Mouse (Mus musculus) adrenal gland, postnatal 25 days (tissue): ENCODE measurements around the gene Bet1l. TPM values are rescaled to one million over a fixed set of nuclear protein-coding genes. Genes with fewer than 3 reads are reported as not detected.

Experiments used
- DNase-seq: peaks from one replicate; pipeline ENCODE4 v3.0.0; 2021; ENCODE audit warnings: mixed read lengths
- total RNA-seq: library from RNA; stranded (reverse); gene quantifications from 2 replicates; pipeline ENCODE4 v1.2.3, GENCODE M21; 2021

Bet1l gene
- total RNA-seq, 1 experiment from 2014 or later: 44.1 TPM

DNA sequence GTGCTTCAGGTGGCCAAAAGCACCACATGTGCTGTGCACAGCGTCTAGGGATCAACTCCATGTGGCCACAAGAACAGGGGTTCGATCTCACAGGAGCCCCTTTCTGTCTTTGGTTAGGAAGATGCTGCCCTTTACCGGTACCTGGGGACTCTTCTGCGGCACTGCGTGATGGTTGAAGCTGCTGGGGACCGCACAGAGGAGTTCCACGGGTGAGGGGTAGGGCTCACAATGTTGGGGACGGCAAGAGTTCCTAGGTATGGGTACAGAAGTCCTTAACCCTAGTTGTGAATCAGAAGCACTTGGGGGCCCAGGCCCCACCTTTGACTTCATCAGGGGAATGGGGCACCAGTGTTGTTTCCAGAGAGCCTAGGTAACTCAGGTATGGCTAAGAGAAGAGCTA is 1.4 kb upstream of the Bet1l start:
- no peak for DNase-seq

DNA sequence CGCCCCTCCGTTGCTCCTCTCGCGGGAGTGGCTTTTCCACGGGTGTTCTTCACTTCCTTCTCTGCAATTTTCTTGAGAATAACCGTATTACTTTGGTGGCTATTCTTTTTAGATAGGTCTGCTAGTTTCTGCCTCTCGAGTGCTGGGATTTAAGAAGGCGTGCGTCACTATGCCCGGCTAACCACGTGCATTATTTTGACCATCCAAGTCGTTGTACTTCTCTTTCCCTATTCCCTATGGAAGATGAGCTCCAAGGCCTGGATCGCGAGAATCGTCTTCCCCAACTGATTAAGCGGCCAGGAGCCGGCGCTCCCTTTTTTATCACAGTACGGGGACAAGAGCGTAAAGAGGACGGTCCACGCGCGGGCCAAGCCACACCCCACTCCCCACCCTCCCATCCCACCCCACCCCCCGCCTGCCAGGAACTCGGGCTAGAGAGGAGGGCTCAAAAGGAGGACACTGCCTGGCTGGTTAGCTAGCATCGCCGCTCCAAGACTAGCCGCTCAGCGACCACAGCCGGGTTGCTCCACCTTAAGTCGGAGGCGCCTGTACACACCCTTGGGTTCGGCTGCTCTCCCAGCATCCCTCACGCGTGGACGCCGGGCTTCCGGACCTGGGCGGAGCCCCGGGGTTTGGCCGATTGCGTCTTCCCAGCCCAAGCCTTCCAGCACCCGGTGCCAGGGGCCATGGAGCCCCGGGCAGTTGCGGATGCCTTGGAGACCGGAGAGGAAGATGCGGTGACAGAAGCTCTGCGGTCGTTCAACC is 410 bp downstream of the Bet1l start, which contains the start of gene Ric8a:
TSS of gene Ric8a (plus strand) at position 173 of the 765 bp plus-strand sequence.
- DNase-seq: peak; percentile 92

DNA sequence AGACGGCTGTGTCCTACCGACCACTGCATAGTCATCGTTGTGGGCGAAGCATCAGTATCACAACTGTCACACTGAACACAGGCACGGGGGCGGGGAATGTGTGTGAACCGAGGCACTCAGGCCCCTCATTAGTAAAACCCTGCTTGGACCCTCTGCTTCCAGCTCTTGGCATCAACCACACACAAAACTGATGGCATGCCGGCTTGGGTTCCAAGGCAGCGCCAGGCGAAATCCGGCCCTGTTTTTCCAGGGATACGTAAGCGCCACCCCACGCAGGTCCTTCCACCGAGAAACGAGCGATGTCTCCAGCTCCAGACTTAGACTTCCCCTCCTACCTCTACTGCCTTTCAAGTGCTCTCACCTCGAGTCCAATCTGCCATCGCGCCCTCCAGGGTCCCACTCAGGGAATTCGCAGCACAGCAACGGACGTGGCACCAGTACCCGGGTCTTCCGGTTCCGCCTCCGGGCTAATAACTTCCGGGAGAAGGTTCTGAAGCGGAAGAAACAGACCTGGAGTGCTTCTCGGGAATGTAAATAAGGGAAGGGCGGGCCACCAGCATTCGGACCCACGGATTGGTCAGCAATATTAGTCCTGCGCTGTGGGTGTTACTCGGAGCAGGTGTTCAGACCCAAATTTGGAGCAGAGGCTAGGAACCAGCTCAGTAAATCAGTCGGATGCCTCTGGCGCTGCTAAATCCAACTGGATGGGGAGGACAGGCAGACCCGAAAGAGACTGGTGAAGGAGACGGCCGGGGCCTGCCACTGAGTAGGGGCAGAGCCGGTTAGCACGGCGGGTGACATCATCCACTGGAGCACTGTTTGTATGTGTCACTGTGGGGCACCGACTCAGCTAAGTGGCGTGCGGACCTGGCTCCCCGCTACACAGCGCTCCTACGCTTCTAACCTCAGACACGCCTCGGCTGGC is 1.3 kb downstream of the Bet1l start, which contains the start of gene Gm45785:
TSS of gene Gm45785 (minus strand) at position 472 of the 925 bp plus-strand sequence.
- peak; percentile 75 for DNase-seq

DNA sequence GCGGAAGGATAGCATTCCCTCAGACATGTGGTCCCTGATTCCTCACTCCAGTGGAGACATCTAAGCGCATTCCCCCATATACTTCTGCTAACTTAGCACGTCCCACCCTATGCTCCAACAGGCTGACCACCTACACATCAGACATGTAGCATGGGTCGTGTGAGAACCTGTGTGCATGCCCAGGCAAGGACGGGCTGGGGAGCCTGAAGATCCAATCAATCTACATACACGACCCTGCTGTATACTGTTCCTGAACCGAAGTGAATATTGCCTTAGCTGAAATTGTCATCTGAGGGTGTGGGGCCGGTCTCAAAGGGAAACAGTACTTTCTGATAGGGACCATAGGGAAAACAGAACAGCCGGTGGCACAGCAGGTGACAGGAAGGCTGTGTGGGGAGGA is 2.2 kb downstream of the Bet1l start:
- DNase-seq: no peak

DNA sequence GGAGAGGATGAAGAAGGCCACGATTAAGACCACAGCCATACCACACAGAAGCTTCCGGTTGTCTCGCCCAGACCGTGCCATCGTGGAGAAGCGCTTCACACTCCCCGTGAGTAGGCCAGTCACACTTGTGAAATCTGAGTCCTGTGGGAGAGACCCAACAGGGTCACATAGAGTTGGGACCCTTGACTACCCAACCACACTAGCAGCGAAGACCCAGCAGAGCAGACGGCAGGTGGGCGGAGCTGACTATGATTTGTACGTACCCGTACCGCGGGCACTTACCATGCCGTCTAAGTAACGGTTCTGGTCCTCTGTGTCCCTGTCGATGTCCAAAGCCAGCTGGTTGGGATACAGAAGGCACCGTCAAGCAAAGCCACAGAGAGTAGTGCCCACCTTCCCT is 2.9 kb downstream of the Bet1l start:
- DNase-seq: no peak

DNA sequence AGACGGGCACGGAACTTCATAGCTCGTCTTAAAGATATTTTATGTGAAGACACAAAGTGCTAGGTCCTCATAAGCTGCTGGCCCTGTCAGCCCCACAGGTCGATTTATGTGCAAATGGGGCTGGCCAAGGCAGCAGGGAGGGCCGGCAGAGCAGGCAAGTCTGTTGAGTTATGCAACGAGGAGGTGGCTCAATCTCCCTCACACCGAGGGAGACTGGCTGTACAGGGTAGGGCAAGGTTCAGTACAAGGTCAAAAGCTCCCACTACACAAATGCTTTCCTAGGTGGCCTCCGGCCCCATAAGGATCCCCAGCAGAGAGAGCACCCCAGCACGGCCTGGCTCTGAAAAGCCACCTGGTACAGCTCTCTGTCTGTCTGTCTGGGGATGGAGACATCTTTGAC is 4.0 kb downstream of the Bet1l start:
- DNase-seq: no peak

DNA sequence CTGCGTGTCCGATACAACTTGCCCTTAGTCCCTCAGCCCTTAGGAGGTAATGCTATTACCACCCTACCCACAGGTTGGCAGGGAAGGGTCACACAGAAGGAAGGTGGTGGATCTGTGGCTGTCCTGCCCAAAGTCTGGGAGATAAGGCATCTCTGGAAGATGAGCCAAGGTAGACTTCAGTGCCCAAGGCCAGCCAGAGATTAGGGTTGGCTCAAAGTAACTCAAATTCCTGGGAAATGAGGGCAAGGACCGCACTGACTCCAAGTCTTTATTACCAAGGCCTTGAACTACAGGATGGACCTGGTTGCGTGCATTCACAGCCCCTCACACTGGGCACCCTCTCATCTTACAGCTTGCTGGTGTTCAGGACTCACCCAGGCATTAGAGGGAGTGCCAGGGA is 5.5 kb downstream of the Bet1l start:
- DNase-seq: no peak

DNA sequence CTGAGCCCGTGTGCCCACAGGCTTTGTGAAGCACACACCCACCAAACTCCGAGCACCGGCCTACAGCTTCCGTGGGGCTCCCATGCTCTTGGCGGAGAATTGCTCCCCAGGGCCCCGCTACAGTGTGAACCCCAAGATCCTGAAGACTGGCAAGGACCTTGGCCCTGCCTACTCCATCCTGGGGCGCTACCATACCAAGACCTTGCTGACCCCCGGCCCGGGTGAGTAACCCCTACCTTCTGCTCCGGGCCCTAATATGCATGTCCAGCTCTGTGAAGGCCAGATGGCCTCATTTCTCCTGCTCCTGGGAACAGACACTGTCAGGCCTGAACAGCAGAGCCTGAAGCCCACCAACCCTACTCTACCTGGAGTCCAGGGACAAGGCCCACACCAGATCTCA is 8.8 kb downstream of the Bet1l start:
- no peak for DNase-seq

DNA sequence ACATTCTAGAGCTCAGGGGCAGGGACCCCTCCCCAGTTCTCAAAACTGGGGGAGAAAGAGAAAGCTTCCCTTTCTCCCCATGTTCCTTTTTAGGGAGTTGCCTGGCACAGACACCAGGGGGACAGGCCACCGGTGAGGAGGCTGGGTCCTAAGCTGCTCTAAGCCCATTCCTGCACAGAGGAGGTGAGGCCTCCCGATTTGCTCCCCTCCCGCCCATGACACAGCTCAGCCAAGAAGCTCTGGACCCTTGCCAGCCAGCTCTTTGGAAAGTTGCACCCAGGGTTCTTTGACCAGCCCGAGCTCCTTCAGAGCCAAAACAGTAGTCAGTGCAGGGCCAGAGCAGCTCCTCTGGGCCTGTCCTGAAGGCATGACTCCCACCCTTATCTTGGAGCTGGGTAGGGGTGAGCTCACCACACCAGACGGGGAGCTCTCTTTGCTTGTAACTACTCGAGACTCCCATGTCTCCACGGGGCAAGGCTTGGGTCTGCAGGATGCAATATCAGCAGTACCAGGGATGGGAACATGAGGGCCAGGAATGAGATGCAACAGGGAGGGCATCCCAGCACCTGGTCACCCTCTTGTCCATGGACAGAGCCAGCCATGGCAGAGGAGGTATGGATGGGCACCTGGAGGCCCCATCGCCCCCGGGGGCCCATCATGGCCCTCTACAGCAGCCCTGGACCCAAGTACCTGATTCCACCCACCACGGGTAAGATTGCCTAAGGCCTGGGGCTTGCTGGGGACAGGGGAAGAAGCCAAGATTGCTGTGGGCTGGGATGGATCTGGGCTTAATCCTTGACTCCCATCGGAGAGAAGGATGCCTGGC is 9.4 kb downstream of the Bet1l start, which contains the start of gene Odf3:
TSS of gene Odf3 (plus strand) at position 51 of the 826 bp plus-strand sequence.
- peak; percentile 86 for DNase-seq

DNA sequence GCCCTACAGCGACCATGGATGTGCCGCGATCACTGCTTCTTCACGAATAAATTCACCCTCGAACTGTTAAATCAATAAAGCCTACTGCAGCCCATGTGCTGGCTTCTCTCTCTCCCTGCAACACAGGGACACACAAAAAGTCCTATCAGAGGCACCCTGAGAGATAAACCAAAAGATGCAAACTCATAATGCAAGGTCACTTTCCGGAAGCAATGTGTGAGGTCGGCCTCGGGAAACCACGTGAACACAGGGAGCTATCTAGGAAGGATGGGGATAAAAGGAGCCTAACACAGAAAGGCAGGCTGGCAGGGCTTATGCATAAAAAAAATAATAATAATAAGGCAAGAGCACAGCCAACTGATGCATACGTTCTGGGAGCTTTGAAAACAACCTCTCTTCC is 10.7 kb downstream of the Bet1l start:
- DNase-seq: no peak

DNA sequence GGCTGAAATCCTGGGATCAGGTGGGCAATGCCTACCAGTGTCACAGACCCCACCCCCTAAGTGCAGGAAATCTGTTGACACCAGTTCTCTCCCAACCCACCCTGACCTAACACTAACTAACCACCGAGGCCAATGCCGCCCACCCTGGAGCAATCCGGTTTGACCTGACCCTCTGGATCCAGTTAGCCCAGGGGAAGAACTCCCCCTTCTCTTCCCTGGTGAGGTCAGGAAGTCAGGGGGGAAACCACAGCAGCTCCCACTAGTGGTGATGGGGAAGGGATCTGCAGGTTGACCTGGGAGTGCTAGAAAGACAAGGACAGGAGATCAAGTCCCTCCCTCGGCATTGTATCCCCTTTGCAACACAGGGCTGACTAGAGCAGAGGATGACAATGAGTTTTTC is 11.7 kb downstream of the Bet1l start:
- no peak for DNase-seq

DNA sequence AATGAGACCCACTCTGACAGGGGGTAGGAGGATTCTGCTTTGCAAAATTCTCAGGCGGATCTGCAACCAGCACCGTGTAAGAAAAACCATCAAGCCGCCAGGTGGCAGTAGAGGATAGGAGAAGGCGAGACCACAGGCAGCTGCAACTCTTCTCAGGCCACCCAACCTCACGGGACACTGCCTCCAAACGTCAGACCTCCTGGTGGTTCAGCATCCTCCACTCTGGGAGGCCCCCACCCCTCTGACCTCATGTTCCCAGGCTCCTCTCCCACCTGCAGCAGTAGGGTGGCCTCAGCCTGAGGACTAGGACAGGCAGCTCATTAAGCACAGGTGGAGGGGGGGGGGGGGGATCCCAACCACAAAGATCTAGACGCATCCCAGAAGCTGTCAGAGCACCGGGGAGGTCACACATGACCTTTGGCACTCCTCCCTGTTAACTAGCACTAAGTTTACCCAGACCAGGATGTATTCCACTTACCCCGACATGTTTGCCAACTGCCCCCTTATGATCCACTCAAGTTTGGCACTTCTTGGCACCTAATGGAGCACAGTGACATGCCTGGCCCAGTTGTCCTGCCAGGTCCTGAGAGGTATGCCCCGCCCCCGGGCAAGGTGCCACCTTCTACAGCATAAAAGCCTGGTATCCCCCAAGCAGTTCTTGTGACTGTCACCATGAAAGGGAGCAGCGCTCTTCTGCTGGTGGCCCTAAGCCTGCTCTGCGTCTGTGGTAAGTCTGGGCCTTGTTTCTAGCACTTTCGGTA is 12.3 kb downstream of the Bet1l start, which contains the start of gene Scgb1c1:
TSS of gene Scgb1c1 (plus strand) at position 643 of the 761 bp plus-strand sequence.
- DNase-seq: peak; percentile 93

DNA sequence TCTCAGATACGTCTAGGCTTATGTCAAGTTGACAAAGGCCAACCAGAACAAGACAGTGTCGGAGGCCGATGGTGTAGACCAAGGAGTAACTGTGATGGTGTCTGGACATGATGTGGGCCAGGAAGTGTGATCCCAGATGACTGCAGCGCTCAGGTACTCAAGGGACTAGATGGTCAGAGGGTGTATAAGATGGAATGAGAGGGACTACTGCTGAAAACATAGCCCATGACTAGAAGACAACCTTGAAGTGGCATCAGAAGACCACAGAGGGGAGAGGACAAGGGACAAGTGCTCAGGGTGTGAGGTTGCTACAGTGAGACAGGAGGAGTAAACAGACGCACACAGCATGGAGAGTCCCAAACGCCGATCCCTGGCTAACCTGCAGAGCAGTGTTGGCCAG is 13.6 kb downstream of the Bet1l start:
- DNase-seq: no peak

DNA sequence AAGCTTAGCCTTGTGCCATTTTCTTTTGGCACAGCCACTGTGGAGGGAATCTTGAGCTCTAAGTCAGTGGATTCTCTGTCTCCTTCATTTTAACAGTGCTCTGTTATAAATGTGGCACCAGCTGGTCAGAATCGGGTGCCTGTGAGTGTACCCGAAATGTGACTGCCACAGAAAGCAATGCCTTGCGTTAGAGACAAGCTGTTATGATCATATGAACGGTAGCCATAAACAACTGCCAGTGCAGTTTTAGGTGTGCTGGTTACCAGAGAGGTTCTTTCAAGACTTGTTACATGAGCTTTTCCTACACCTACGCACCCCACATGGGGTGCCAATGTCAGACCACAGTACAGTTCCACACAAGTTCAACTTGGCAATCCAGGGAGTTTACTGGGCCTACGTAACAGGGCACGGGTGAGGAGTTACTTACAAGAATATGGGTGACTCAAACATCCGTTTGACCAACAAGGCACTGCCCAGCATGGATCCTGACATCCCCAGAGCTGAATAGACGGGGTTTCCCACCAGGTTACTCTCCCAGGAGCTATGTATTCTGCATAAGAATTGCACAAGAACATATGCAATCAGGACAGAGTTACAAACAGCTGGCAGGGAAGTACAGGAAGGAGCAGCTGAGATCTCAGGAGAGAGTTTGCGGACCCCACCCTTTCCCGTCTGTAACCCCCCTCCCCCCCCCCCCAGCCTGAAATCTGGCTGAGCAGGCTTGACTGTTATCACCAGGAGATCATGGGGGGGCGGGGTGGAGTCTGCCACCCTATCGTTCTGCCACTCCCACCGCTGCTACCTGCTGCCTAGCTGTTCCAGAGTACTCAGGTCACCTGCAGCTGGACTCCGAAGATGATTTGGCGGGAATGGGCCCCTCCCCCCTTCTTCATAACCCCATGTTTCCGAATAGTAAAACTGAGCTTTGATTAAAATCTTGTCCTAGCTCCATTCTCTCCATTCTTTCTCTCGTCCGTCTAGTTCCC is 16.3 kb downstream of the Bet1l start:
- DNase-seq: no peak

DNA sequence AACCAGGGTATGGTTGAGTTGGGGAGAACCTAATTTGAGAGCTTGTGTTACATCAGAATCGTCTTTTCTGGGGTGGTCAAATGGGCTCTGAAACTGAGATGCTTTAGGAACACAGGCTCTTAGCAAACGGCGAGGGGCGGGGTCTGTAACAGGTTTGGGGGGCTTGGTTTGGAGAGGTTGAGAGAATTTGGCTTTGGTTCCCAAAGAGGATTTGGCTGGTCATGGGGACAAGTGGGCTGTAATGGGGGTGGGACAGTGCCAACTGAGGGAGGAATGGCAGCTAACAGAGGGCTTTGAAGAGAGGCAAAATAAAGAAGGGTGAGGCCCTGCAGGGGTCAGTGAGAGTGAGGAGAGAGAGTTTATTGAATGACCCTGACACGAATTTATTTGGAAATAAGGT is 17.8 kb downstream of the Bet1l start:
- DNase-seq: no peak

DNA sequence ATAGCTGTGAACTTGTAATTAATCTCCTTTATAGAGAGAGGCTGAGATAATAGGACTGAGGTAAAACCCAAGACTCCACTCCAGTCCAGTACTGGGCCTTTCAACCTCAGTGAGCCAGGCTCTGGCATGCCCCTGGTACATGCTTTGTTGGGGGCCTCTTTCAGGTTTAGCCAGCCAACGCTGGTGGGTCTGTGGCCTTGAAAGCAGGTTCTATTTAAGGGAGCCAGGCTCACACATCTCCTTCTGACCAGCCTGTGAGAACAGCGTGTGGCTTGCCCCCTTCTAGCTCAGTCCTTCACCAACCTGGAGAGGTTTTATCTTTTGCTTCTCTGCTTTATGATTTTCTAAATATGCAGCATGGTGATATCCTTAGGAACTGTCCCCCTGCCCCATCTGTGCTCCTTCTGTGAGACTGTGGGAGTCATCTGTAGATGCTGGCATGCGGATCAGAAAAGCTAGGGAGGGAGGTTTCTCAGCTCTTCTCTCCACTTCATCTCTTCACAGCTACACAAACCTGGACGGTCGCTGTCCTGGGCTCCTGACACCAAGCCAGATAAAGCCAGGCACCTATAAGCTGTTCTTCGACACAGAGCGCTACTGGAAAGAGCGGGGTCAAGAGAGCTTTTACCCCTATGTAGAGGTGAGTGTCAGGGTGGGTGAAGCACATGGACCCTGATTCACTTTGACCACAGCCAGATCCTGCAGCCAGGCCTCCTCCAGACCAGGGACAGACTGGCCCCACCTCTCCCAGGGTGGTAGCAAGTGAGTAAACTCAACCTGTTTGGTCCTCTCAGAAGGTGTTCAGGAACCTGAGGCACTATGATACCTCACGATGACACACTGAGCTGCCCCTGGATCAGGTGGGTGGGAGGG is 20.9 kb downstream of the Bet1l start:
- no peak for DNase-seq

DNA sequence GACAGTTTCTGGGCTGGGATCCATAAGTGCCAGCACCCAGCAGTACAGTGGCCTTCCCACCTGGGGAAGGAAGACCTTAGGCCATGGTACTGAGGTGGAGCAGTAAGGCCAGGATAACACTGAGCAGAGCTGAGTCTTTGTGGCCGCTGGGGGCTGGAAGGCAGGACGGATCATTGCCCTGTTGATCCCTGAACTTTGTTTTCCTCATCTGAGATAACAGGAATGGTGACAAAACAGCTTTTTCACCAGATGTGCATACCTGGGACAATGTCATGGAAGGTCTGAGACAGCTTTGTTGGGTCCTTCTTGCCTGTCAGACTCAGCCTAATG is 21.7 kb downstream of the Bet1l start:
- no peak for DNase-seq

DNA sequence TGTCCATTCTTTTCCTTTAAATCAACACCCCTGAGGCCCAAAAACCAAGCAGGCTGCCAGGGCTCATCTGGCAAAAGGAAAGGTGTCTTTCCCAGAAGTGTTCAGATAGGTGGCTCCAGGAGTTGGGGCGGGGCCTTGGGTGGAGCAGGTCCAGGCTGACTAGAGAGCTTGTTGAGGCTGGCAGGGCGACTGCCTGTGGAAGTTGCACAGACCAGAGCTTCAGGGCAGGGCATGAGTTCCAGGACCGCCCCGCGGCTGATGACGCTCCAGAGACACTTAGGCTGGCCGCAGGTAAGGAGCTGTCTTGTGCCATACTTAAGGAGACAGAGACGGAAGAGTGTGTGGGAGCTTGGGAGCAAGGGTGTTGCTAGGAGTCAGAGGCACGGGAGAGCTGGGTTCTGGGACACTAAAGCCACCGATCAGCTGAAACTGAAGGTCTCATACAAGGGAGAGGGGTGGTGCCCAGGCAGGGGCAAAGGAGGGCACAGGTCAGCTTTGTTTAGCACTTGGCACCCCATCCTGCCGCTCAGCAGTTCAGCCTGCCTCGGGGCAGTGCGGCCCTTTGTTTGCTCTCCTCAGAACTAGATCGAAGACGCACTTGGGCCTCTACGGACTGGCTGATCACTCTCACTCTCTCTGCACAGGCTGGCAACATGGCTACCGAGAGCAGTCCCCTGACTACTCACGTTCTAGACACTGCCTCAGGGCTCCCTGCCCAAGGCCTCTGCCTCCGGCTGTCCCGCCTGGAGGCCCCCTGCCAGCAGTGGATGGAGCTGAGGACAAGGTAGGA is 22.2 kb downstream of the Bet1l start, which contains the start of gene Urah:
TSS of gene Urah (plus strand) at position 51 of the 790 bp plus-strand sequence.
- peak; percentile 51 for DNase-seq
